Mouse (Mus musculus): ENCODE results near the gene Gm49630.
"Not testable (repeated sequence)": the region's sequence is repeated elsewhere in the genome, so short reads cannot be mapped to it uniquely, and the experiment has no call there.

The Gm49630 gene

DNA sequence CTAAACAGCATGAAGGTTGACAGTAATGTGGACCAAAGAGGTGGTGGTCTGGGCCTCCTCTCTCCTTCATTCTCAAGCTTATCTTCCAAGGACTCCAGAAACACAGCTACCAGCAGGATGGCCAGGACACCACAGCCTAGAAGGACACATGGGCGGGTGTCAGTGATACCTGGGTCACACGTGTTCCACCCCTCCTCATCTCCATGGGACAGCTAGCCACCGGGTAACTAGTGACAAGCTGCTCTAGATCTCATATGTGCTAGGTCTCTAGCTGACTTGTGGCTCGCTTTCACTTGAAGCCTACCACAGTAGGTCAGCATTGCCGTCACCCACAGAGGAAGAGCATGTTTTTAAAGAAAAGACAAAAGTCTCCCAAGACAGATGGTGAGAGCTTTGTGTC, at the start of gene Gm49630:
Gene Gm49630 (minus strand): TSS at position 101 of the 400 bp plus-strand sequence.
- not testable (repeated sequence) for DNase-seq (ENCODE audit: low spot score)

DNA sequence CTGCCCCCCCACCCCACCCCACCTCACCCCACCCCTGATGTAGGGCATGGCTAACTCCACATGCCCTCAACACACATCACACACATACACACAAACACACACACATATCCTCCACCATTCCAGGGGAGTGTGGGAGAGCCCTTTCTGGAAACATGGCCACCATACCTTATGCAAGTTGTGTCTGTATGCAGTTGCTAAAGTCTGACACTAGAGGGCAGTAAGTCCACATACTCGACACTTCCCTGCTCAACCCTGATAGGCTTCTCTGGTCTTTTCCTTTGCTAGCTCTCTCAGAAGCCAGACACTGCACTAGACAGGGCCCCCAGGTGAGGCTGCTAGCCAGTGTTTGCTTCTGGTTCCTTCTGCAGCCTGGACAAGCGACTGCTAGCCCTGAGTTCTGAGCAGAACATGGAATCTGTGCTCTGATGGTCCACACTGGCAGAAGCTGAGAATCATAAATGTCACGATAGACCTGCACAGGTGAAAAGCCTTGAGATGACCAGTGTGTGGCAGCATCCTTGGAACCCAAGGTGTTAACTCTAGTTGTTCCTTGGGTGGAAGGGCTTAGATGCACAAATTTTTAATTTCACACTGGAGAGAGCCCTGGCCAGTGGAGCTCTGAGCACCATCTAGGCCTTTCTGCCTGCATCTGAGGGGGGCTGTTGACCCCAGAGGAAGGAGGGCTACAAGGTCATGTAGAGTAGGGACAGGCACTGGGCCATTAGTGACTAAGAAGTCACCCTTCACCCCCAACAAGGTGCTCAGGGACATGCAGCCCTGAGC, 48.6 kb upstream of the Gm49630 start:
- DNase-seq (ENCODE audit: low spot score): not testable (repeated sequence)

DNA sequence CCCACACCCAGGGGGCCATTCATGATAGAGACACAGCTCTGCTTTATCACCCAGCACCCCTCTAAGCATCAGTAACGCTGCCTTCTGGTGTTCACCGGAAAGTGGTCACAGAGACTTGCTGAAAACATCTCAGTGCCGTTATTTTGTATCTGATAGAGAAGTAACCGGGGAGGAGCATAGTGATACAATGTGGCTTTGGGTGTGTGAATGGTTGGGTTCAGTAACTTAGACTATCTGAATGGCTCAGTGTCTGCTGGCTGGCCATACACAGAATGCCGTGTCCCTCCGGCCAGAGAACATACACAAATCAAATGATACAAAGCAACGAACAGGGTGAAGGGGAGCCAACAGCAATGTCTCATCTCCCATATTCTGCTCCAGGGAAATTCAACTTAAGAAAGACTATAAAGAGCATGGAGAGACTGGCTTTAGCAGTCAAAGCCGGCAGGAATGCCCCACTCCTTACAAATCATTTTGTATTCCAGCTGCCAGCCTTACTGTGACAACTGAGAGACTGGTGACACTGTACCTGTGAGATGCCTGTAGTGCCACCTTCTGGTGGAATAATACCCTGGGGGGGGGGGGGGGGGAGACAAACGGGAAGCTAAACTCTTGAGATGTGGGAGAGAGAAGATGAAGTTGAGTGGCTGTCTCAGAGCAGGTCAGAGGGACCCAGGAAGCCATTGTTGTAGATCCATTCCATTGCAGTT, 43.0 kb upstream of the Gm49630 start:
- not testable (repeated sequence) for DNase-seq (ENCODE audit: low spot score)

DNA sequence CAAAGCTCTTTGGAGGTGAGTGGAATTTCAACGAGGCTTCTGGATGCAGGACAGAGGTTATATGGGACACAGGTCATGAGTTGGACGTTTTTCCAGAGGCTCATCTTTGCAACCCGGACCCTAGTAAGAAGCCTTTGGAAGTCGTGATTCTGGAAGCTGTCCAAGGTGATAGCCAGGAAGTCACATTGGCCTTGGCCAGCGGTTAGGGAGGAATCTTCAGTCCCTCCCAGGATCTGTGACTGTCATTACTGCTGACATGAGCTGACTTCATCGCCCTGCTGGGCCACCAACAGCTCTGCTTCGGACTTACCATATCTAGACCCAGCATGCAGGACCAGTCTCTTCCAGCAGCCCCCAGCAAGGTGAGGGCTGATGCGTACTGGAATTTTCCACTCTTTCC, 41.6 kb upstream of the Gm49630 start:
- DNase-seq (ENCODE audit: low spot score): not testable (repeated sequence)

DNA sequence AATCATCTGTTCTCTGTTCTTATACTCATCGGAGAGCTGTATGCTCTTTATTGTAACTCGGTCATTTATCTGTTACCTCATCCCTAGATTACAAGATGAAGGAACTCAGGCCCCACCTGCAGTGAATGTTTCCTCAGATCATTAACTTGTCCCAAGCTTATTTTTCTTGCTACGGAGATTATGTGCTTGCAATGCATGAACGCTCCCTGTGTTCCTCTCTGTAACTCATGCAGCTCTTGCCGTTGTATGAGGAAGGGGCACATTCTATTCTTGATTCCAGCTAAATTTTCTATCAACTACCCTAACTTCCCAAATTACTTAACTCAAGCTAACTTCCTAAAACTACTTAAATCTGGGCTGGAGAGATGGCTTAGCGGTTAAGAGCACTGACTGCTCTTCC, 28.0 kb upstream of the Gm49630 start:
- not testable (repeated sequence) for DNase-seq (ENCODE audit: low spot score)

DNA sequence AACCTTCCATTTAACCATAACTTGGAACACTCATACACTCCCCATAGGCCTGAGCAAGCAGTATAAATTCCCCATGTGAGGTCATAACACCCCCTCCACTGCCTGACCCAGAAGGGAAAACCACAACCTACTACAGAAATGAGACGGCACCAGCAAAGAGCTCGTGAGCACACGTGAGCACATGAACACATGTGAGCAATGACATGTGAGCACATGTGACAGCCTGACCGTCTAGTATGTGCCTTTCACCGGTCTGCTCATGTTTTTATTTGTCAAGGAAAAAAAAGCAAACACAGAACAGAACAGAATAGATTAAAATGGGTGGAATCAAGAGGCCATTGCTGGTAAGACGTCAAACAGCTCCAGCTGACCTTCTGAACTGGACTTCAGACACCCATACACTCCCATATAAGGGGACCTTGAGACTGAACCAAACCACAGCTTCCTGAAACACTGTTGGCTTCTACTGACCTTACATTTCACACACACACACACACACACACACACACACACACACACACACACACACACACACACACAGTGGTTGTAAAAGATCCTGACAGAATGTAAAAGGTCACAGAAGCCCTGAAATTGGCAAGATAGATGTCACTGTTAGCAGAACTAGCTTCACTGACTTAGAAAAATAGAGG, 26.5 kb upstream of the Gm49630 start:
- DNase-seq (ENCODE audit: low spot score): not testable (repeated sequence)

DNA sequence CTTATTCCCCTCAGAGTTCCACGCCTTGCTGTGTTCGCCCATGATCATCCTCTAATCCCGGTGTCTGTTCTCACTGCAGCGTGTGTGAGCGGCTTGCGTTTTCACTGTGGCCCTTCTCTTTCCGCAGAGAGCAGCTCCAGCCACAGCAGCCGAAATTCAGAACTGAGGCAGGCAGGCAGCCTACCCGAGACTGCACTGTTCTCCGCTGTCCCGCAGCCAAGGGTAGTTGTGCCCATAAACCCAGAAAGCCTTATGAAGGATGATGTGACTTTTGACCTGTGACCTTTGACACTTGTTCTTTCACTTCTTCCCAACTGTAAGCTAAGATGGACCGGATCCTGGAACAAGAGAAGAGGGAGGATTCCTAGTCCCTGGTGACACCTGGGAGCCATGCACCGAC, 25.3 kb upstream of the Gm49630 start:
- DNase-seq (ENCODE audit: low spot score): not testable (repeated sequence)

DNA sequence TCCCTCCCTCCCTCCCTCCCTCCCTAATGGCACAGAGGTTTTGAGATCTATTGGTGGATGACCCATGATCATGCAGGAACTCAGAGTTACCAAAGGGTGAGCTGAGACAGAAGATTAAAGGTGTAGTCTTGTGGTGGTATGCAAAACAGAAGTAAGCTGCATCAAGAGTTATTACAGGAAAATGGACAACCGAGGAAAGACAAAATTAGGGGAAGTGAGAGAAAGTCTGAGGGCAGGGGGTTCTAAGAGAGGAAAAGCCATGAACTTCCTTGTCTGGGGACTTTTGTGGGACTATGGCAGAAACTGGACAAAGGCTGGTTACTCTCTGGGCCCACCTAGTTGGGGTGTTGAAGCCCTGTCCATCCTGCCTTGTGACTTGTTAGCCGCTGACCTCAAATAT, 24.5 kb upstream of the Gm49630 start:
- not testable (repeated sequence) for DNase-seq (ENCODE audit: low spot score)

DNA sequence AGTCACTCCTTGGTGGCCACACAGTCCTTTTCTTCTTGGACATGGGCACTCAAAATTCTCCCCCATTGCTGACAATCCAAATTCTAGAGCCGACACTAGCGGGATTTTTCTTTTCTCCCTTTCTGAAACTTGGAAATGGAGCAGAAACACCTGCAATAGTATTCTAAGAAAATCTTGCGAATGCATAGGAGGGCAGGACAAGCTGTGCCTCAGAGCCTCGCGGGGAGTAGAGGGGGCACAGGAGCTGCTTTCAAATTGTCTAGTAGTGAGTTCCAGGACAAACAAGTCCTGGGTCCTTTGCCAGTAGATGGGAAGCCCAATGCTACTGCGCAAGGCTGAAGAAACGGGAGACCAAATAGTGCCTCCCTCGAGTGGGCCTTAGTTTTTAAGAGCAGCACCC, 23.9 kb upstream of the Gm49630 start:
- DNase-seq (ENCODE audit: low spot score): not testable (repeated sequence)

DNA sequence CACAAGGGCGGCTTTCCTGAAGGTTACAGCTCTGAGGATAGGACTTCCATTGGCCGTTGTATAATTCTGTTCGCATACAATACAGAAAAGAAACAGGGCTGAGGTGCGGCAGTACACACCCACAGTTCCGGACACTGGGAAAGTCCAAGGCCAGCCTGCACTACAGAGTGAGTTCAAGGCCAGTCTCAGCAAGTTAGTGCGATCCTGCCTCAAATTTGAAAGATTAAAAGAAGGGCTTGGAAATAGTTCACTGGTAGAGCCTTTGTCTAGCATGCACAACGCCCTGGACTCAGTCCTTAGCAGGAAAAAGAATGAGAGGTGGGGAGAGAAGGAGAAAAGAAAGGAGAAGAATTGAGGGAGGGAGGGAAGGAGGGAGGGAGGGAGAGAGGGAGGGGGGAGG, 23.3 kb upstream of the Gm49630 start:
- DNase-seq (ENCODE audit: low spot score): not testable (repeated sequence)

DNA sequence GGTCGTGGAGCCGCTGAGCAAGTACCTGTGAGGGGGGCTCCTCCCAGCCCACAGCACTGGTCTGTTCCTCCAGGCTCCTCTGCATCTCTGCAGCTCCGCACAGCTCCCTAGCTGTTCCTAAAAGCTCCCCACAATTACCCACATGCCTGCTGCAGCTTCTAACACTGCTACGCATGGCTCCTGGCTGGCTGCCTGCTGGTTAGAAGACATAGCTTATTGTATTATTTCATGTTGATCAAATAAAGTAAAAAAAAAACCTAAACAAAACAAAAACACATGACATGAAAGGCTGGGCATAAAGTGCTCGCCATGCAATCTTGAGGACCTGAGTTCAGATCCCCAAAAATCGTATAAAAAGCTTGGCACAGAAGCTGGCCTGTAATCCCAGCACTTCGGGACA, 18.1 kb upstream of the Gm49630 start:
- not testable (repeated sequence) for DNase-seq (ENCODE audit: low spot score)

DNA sequence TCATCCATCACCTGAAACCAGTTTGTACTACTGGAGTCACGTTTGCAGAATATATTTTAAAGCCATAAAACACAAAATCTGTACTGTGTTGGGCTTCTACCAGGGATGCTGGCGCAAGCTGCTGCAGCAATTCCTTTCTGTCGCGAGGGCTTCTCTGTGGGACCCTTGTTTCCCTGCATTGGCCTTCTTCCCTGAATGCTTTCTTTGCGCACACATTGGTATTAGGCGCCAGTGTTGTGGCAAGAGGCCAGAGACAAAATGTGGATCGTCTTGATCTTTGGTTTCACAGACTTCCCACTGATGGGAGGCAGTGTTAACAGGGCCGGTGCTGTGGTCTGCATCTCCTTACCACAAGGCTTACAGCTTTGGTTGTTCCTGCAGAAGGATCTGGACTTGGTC, 17.2 kb upstream of the Gm49630 start:
- DNase-seq (ENCODE audit: low spot score): not testable (repeated sequence)

DNA sequence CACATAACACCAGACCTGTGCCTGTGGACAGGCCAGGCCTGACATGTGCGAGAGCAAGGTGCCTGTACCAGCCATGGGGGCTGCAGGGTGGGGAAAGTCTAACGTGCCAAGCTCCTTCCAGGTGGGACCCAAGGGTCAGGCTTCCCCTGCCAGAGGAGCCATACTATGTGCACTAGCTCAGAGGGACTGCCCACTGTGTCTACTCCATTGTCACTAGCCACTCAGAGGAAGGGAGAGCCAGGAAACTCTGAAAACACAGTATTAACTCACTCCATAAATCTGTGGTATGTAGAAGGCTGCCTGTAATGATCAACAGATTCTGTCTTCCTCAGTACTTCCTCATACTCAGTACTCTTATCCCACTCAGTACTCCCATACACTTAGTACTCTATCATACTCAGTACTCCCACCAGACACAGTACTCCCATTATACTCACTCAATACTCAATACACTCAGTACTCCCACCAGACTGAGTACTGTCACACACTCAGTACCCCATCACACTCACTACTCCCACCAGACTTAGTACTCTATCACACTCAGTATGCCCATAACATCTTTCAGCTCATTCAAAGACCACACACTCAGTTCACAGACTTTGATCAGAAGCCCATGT, 16.7 kb upstream of the Gm49630 start:
- DNase-seq (ENCODE audit: low spot score): not testable (repeated sequence)

DNA sequence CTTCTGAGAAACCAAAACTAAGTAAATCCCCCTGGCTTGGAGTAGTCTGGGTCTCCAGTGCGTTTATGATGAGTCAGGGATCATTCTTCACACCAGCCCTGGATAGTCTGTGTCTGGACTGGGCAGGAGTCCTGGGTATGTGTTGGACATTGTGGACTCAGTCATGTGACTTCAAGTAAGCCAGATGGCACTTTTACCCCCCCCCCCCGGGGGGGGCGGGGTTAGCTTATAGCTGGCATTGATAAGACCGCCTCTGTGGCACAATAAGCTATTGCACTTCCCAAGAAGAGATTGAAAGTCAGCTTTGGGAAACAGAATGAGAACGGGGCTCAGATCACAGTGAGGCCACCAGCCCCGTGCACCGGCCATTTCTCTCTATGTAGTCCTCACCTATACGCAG, 14.2 kb upstream of the Gm49630 start:
- not testable (repeated sequence) for DNase-seq (ENCODE audit: low spot score)

DNA sequence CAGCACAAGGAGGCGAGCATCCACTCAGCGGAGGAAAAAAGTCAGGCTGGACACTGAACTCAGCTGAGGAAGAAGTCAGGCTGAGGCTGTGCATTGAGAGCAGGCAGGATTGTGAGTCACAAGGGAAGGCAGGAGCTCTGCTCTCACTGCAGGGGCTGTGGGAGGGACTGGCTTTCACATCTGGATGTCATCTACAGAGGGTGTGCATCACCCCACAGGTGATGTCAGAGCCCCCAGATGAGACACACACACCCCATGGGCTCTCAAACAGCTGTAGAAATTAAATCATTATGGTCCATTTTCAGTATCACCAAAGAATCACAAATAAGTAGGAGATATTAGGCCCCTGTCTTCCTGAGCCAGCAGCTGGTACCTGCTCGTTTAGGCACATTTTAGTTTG, 13.6 kb upstream of the Gm49630 start, which contains the start of gene Unc93a2:
Gene Unc93a2 (minus strand): TSS at position 101 of the 400 bp plus-strand sequence.
- DNase-seq (ENCODE audit: low spot score): not testable (repeated sequence)

DNA sequence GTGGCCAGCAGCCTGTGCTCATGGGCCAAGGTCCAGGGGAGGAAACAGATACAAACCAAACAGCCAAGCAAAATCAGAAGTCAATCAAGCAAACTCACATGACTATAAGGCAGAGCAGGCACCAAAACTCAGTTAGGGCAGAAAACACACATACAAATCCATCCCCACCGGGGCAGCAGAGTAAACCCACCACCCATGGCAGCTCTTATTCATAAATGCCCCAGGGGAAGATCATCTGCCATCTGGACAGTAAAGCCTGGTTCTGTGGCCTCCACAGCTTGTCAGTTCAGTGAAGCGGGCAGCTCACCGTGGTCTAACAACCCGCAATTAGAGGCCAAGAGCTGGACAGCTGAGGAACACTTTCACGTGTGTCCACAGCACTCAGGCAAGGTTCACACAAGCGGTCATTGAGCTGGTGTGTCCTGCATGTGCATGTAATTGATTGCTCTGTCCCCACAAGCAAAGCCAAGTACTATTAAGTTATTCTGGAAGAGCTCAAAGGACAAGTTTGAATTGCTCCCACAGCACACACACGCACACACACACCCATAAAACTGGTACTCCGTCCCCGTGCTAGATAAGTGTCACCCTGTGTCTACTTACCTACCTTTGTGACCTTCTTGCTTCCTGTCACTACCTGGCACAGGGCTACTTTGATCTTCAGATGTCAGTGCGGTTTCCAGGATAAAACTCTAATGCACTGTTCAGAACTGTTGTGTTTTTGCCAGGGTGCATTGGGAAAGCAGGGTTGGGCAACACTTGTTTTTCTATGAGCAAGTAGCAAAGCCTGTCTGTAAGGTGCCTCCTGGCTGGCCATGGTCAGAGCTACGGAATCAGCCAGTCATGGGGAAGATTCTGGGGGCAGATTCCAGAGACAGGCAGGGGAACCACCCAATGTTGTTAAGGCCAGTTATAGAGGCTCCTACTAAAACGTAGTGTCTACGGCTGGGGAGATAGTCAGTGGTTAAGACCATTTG, 11.7 kb upstream of the Gm49630 start:
- DNase-seq (ENCODE audit: low spot score): not testable (repeated sequence)

DNA sequence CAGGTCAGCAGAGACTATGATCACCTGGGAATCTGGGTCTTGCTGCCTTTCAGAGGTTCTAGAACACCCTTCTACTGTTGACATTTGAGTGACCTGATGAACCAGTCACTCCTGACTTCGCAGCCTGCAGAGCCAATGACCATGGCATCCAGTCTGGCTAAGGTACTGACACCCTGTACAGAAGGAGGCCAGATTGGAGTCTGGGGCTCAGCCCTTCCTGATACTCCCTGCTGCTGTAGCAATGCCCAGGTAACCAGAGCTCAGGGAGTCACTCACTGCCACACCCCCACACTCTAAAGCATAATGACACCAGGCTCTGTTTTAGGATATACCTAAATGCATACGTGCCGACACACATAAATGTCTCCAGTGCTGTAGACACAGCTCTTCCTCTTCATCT, 10.9 kb upstream of the Gm49630 start:
- not testable (repeated sequence) for DNase-seq (ENCODE audit: low spot score)

DNA sequence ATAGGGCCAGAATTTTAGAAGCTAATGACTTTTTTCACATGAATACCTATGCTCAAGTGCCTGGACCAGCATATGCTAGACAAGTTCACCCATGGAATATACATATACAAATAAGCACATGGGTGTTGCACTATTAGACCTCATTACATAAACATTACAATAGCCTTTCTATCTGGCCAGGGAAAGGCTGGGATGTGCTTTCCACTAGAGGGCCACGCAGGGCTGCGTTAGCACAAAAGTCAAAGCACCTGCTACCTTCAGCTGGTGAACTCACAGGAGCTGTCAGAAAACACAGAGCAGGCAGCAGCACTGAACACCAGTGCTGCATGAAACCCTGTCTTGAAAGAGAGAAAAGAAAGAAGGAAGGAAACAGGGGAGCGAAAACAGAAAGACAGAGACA, 6.1 kb upstream of the Gm49630 start:
- DNase-seq (ENCODE audit: low spot score): not testable (repeated sequence)

DNA sequence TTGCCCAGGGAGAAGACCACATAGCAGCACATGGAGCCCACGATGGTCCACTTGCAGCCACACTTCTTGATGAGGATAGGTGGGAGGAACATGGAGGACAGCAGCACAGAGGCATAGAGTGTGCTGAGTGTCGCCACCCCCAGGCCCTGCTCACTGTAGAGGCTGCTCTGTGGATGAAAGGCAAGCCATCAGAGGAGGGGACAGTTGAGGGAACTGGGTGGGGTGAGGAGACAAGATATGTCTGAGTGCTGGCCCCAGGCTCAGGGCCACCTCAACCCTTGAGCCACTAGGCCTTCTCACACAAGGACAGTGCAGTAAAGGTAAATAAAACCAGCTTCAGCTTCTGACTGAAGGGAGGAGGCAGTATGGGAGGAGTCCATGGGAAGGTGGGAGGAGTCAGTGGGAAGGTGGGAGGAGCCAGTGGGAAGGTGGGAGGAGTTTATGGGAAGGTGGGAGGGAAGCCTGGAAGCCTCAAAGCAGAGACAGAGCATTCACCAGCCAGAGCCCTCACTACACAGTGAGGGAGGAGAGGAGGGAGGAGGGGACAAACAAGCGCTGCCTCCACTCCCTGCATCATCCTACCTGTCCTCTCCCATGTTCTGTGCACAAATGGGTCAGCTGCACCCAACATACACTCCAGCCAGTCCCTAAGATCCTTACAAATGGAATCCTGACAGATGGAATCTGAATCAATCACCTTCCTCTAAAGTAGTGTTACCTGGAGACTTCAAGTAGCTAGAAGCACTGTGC, 5.3 kb upstream of the Gm49630 start:
- not testable (repeated sequence) for DNase-seq (ENCODE audit: low spot score)

DNA sequence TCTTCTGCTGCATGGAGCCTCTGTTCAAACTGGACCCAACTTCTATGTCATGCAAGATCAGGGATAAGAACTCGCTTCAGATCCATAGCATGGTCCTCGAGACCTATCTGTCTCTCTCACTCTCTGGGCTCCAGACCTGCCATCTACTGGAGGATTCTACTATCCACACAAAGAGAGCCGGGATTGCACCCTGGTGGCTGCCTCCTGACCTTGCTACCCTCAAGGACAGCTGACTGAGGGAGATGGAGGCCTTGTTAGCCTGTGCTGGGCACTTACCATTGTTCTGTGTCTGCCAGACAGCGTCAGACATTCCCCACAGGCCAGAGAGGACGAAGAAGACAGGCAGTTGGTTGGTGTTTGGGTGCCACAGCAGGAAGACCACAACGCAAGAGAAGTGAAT, 2.4 kb downstream of the Gm49630 start:
- DNase-seq (ENCODE audit: low spot score): not testable (repeated sequence)

Measured in lung, postnatal 25 days (tissue).